Mouse (Mus musculus): ENCODE data around the gene Cand1. TPM values are rescaled to one million over a fixed set of nuclear protein-coding genes. Genes with fewer than 3 reads are reported as not detected.

Gene Cand1
- polyA plus RNA-seq, 1 experiment from 2014 or later: 48.5 TPM

DNA sequence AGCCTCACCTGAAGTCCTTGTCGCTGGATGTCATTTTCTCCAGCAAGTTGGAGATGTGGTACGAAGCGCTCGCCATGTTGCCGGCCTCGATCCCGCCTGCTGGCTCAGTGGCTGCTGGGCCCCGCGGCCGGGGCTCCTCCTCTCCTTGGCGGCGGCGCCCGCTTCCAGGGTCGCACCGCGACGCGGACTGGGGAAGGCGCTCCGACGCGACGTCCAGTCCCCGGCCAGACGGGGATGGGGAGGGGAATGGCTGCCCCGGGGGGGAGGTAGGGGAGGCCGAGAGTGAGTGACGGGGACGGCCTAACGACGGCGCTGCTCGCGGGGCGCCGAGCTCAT is 254 bp downstream of the Cand1 start:
- no peaks in the 10 kb centered on the region for H3K27me3 ChIP-seq (replicated peaks)
- H3K4me1 ChIP-seq: peaks cover 27% of the 10 kb centered on the region
- peaks cover 21% of the 10 kb centered on the region for H3K36me3 ChIP-seq
- peak overlapping the region; percentile 85 for H3K4me2 ChIP-seq
- H3K9me3 ChIP-seq (replicated peaks): no peaks in the 10 kb centered on the region
- ATAC-seq: peak; percentile 35
- peak overlapping the region; percentile 77 for H3K4me3 ChIP-seq
- peak overlapping the region; percentile 91 for H3K9ac ChIP-seq
- peak overlapping the region; percentile 92 for H3K27ac ChIP-seq
- under 1% methylated on average over 36 of the region's 37 CpGs for WGBS (ENCODE audit: insufficient replicate concordance)

DNA sequence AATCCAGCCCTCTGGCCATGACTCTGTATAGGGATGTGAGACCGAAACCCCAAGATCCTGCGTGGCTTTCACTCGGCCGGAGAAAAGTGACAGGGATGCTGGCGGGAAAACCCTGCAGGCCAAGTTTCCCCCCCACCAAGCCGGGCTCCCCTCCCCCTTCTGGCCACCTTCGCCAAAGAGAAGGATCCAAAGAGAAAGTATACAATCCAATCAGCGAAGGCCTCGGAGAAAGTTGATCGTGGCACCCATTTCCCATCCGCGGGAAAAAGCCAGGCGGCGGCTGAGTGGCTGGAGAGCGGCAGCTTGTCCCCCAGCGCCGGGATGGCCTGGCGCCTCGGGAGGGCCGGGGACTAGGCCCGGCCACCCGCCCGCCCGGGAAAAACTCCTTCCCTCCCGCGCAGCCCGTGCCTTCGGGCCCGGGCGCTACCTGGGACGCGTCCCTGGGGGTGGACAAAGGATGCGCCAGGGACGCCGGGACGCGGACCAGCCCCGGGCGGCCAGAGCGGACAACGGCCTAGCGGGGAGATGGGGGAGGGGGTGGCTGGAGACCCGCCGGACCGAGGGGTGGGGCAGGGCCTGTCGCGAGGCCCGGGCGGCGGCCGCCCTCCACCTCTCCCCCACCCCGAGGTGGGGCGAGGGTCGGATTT is 747 bp downstream of the Cand1 start:
- peaks cover 27% of the 10 kb centered on the region for H3K4me1 ChIP-seq

DNA sequence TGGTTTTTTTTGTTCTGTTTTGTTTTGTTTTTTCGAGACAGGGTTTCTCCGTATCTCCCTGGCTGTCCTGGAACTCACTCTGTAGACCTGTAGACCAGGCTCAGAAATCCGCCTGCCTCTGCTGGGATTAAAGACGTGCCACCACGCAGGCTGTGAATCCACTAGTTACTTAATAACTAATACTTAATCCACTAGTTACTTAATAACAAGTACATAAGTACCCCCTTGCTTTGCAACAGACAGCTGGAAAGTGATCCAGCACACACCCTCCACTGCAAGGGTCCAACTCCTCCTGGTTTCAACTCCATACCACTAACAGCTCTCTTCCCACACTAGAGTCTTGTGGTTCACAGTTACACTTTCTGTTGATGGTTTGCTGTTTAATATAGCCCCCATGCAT is 8.3 kb downstream of the Cand1 start:
- no peak for ATAC-seq
- no peak overlapping the region for H3K4me3 ChIP-seq
- H3K27me3 ChIP-seq (replicated peaks): no peaks in the 10 kb centered on the region
- 73% methylated on average over 5 of the region's 5 CpGs for WGBS (ENCODE audit: insufficient replicate concordance)
- no peak overlapping the region for H3K9ac ChIP-seq
- peaks cover 41% of the 10 kb centered on the region for H3K4me1 ChIP-seq
- H3K9me3 ChIP-seq (replicated peaks): no peaks in the 10 kb centered on the region
- no peak overlapping the region for H3K4me2 ChIP-seq
- no peak overlapping the region for H3K27ac ChIP-seq
- H3K36me3 ChIP-seq: peaks cover 37% of the 10 kb centered on the region

More for the DNA sequence above, 747 bp downstream of the Cand1 start:
- peak overlapping the region; percentile 91 for H3K9ac ChIP-seq
- ATAC-seq: peak; percentile 3
- H3K36me3 ChIP-seq: peaks cover 25% of the 10 kb centered on the region
- H3K27me3 ChIP-seq (replicated peaks): no peaks in the 10 kb centered on the region
- WGBS (ENCODE audit: insufficient replicate concordance): 1% methylated on average over 53 of the region's 54 CpGs
- H3K9me3 ChIP-seq (replicated peaks): no peaks in the 10 kb centered on the region
- peak overlapping the region; percentile 92 for H3K27ac ChIP-seq
- peak overlapping the region; percentile 85 for H3K4me2 ChIP-seq
- H3K4me3 ChIP-seq: peak overlapping the region; percentile 77

DNA sequence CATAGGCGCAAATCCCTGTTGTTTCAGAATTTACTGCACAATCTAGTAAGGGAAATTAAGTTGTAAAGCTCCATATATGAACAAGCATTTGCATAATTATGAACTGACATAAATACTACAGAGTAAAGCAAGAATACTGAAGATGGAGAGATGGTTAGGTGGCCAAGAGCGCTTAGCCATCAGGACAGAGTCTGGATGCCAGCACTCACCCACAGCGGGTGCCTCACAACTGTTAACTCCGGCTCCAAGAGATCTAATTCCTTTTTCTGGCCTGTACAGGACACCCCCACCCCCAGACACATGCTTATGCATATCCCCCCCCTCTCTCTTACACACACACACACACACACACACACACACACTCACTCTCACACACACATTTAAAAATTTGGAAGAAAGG is 9.2 kb downstream of the Cand1 start:
- no peaks in the 10 kb centered on the region for H3K9me3 ChIP-seq (replicated peaks)
- H3K36me3 ChIP-seq: peaks cover 41% of the 10 kb centered on the region
- ATAC-seq: no peak
- no peak overlapping the region for H3K27ac ChIP-seq
- no peak overlapping the region for H3K4me2 ChIP-seq
- H3K9ac ChIP-seq: no peak overlapping the region
- 91% methylated on average over 4 of the region's 4 CpGs for WGBS (ENCODE audit: insufficient replicate concordance)
- H3K27me3 ChIP-seq (replicated peaks): no peaks in the 10 kb centered on the region
- no peak overlapping the region for H3K4me3 ChIP-seq
- H3K4me1 ChIP-seq: peaks cover 41% of the 10 kb centered on the region

DNA sequence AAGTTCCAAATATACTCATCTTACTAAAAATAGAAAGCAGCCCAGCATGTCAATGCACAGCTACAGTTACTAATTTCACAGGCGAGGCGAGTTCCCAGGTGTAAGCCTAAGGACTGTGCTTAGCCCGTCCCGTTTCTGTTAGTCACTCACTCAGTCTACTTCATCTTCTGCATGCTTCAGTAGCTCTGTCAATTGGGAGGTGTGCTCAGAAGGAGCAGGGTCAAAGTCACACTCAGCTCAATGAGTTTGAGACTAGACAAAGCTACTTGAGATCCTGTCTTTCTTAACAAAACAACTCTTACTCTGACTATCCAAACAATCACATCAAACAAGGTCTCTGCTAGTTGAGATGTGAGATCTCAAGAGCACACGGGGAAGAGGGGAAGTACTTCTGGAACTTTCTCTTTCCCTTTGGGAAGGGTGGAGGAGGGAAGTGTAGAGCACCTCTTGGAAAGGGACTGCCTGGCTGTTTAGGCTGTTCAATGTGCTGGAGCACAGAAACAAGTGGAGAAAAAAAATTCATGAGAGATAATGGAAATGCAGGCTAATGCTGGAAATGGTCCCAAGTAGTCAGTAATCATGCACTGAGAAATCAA is 9.7 kb downstream of the Cand1 start:
- H3K9me3 ChIP-seq (replicated peaks): no peaks in the 10 kb centered on the region
- no peak overlapping the region for H3K27ac ChIP-seq
- peaks cover 41% of the 10 kb centered on the region for H3K36me3 ChIP-seq
- peaks cover 41% of the 10 kb centered on the region for H3K4me1 ChIP-seq
- 68% methylated on average over 5 of the region's 5 CpGs for WGBS (ENCODE audit: insufficient replicate concordance)
- no peak overlapping the region for H3K4me2 ChIP-seq
- H3K27me3 ChIP-seq (replicated peaks): no peaks in the 10 kb centered on the region
- H3K9ac ChIP-seq: no peak overlapping the region
- ATAC-seq: no peak
- no peak overlapping the region for H3K4me3 ChIP-seq

DNA sequence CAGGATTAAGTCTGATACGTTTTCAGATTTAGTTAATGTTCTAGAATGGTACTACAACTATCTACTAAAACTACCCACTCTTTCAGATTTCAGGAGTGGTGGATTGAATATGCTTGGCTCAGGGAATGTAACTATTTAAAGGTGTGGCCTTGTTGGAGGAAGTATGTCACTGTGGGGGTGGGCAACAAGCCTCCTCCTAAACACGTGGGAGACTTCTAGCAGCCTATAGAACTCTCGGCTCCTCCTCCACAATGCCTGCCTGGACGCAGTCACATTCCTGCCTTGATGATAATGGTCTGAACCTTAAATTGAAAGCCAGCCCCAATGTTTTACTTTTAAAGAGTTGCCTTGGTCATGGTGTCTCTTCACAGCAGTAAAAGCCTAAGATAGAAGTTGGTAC is 16.2 kb downstream of the Cand1 start:
- peaks cover 3% of the 10 kb centered on the region; the same call in 1 of the 2 replicates for H3K4me1 ChIP-seq
- peaks cover 77% of the 10 kb centered on the region for H3K36me3 ChIP-seq
- H3K9ac ChIP-seq: no peak overlapping the region
- no peak overlapping the region for H3K27ac ChIP-seq
- H3K4me2 ChIP-seq: no peak overlapping the region
- H3K4me3 ChIP-seq: no peak overlapping the region
- WGBS (ENCODE audit: insufficient replicate concordance): 61% methylated on average over 4 of the region's 4 CpGs
- ATAC-seq: no peak
- H3K9me3 ChIP-seq (replicated peaks): no peaks in the 10 kb centered on the region
- no peaks in the 10 kb centered on the region for H3K27me3 ChIP-seq (replicated peaks)

DNA sequence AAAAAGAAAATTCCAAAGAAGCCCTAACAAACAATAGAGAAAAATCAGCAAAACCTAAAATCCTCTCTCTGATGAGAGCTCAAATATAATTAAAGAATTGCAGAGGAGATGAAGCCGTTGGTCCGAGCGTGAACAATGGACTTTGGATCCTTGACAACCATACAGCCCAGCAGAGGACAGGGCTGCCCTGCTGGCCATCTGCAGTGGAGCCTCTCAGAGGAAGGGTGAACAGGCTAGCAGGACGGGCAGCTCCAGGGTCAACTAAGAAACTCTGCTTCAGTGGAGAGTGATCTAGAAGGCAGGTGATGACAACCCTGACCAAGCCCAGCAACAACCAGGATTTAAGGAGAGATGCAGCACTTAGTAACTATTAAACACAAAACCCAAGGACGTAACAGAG is 18.2 kb downstream of the Cand1 start:
- Histone ChIP-seq H3K9ac (no peak overlapping the region), H3K4me3 (no peak overlapping the region), H3K27ac (no peak overlapping the region), H3K4me1 (peaks cover 3% of the 10 kb centered on the region; the same call in 1 of the 2 replicates), H3K27me3 (replicated peaks) (no peaks in the 10 kb centered on the region), H3K9me3 (replicated peaks) (no peaks in the 10 kb centered on the region), H3K36me3 (peaks cover 86% of the 10 kb centered on the region), H3K4me2 (no peak overlapping the region)
- WGBS (ENCODE audit: insufficient replicate concordance): 84% methylated on average over 5 of the region's 5 CpGs
- ATAC-seq: no peak; the same call in 1 of the 2 replicates

DNA sequence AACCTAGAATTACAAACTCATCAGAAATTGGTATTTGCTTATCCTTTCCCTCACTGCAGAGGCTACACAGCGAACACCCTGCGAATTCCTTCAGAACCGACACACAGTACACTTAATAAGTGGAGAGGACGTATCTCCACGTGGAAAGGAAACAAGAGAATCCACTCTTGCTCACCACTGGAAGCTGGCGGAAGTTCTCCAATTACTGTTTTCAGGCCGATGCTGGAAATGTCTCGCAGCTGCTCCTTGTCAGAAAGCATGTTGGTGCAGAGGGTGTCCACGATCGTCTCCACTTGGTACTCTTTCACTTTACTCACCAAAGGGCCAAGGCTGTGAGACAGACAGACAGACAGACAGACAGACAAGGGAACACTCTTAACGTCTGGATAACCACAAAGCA is 20.4 kb downstream of the Cand1 start:
- WGBS (ENCODE audit: insufficient replicate concordance): 77% methylated on average over 11 of the region's 11 CpGs
- H3K4me2 ChIP-seq: no peak overlapping the region
- no peaks in the 10 kb centered on the region for H3K27me3 ChIP-seq (replicated peaks)
- no peaks in the 10 kb centered on the region for H3K9me3 ChIP-seq (replicated peaks)
- H3K36me3 ChIP-seq: peaks cover 84% of the 10 kb centered on the region
- no peak for ATAC-seq
- H3K4me3 ChIP-seq: no peak overlapping the region
- H3K4me1 ChIP-seq: peaks cover 3% of the 10 kb centered on the region; the same call in 1 of the 2 replicates
- H3K9ac ChIP-seq: no peak overlapping the region
- no peak overlapping the region for H3K27ac ChIP-seq

DNA sequence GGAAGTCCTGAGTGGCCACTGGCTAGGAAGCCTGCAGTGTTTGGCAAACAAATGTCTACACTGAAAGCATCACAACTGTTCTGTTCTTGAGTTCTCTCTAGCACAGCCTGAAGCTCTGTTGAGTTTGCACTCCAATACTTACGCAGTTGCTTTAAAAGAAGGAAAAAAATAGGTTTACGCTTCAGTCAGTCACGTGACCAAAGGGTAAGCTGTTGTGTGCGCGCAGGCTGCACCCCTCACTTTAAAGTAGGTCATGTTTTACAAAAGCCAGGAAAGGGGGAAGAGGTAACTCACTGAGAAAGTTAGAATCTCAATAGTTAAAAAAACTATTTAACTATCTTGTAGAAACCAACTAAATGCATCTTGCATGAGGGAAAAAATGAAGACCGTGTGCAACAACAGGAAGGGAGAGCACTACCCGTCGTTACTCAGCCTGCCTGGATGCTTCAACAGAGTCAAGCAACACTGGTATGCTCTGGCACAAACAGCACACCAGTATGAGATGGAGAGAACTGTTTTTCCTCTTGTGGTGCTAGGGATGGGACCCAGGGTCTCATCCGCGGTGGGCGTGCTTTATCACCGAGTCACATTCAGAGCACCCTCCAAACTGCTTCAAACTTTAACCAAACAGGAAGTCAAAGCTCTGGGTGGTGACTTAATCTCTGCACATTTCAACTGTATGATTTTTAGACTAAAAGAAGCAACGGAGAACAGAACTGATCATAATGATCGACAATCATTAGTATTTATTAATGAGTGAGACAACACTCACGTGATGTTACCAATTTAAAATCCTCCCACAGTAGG is 21.4 kb downstream of the Cand1 start:
- no peak overlapping the region for H3K4me2 ChIP-seq
- no peak overlapping the region for H3K4me3 ChIP-seq
- no peak overlapping the region for H3K27ac ChIP-seq
- peaks cover 3% of the 10 kb centered on the region; the same call in 1 of the 2 replicates for H3K4me1 ChIP-seq
- no peaks in the 10 kb centered on the region for H3K9me3 ChIP-seq (replicated peaks)
- H3K9ac ChIP-seq: no peak overlapping the region
- WGBS (ENCODE audit: insufficient replicate concordance): 75% methylated on average over 15 of the region's 15 CpGs
- peaks cover 83% of the 10 kb centered on the region for H3K36me3 ChIP-seq
- ATAC-seq: no peak
- no peaks in the 10 kb centered on the region for H3K27me3 ChIP-seq (replicated peaks)

DNA sequence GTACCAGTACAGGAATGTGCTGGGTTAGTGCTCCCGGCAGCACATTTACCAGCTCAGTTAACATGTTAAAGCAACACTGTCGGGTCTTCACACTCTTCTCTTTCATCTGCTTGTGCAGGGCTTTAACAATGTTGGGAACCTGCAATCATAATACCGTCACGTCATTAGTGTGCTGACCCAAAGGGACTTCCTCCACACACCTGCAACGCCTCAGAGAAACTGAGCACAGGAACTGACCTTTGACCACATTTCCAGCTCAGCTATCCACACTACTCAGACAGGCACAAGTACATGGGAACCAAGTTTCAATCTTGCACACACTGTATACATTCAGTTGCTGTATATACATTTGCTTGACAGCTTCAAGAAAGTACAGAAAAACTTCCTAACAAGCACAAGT is 27.4 kb downstream of the Cand1 start:
- H3K27ac ChIP-seq: no peak overlapping the region
- no peak overlapping the region for H3K4me2 ChIP-seq
- peaks cover 91% of the 10 kb centered on the region for H3K36me3 ChIP-seq
- H3K4me3 ChIP-seq: no peak overlapping the region
- no peak overlapping the region for H3K9ac ChIP-seq
- H3K9me3 ChIP-seq (replicated peaks): no peaks in the 10 kb centered on the region
- no peak for ATAC-seq
- no peaks in the 10 kb centered on the region for H3K27me3 ChIP-seq (replicated peaks)
- 87% methylated on average over 5 of the region's 5 CpGs for WGBS (ENCODE audit: insufficient replicate concordance)
- no peaks in the 10 kb centered on the region for H3K4me1 ChIP-seq

DNA sequence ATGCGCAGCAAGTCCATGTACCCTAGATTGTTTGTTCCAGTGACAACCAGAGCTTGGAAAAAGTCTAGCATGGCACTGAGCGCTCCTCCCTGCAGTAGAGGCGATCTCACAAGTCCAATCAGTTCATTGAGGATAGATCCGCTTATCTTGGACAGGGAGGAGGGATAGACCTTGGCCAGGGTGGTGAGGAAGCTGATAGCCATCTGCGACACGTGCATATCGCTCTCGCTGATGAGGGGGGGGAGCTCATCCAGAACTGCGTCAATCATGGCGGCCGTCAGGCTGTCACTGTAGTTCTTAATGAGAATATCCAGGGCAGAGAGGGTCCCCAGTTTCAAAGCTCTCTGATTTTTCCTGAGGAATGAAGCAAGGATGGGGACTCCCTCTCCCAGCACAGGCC is 28.6 kb downstream of the Cand1 start:
- WGBS (ENCODE audit: insufficient replicate concordance): 89% methylated on average over 11 of the region's 11 CpGs
- no peak overlapping the region for H3K9ac ChIP-seq
- H3K36me3 ChIP-seq: peaks cover 91% of the 10 kb centered on the region
- H3K27ac ChIP-seq: no peak overlapping the region
- no peaks in the 10 kb centered on the region for H3K27me3 ChIP-seq (replicated peaks)
- no peaks in the 10 kb centered on the region for H3K9me3 ChIP-seq (replicated peaks)
- no peak overlapping the region for H3K4me3 ChIP-seq
- ATAC-seq: no peak
- no peaks in the 10 kb centered on the region for H3K4me1 ChIP-seq
- H3K4me2 ChIP-seq: no peak overlapping the region

DNA sequence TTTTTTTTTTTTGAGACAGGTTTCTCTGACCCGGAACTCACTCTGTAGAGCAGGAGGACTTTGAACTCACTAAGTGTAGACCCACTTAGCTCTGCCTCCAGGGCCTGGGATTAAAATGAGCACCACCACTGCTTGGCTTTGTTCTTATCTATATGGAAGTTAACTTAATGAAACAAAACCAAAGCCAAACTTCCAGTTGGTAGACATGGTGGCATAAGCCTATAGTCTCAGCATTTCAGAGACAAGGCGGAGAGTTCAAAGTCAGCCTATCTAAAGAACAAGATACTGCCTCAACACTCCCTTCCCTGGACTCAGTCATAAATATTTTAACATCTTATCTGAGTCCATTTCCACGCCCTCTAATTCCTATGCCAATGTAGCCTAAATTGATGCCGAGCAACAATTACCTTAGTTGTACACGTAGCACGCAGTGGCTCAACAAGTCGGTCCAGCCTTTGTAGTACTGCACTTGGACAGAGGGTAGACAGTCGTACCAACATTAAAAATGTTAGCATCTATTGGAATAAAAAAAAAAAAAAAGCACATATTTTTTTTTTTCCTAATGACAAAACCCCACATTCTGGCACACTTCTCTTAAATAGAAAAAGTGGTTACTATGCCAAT is 33.4 kb downstream of the Cand1 start:
- Histone ChIP-seq H3K4me1 (no peaks in the 10 kb centered on the region), H3K4me2 (no peak overlapping the region), H3K27ac (no peak overlapping the region), H3K4me3 (no peak overlapping the region), H3K36me3 (peaks cover 94% of the 10 kb centered on the region), H3K27me3 (replicated peaks) (no peaks in the 10 kb centered on the region), H3K9me3 (replicated peaks) (no peaks in the 10 kb centered on the region), H3K9ac (no peak overlapping the region)
- 88% methylated on average over 8 of the region's 8 CpGs for WGBS (ENCODE audit: insufficient replicate concordance)
- ATAC-seq: no peak
